Mouse (Mus musculus): Measurements from ENCODE around the gene Ublcp1.

DNA sequence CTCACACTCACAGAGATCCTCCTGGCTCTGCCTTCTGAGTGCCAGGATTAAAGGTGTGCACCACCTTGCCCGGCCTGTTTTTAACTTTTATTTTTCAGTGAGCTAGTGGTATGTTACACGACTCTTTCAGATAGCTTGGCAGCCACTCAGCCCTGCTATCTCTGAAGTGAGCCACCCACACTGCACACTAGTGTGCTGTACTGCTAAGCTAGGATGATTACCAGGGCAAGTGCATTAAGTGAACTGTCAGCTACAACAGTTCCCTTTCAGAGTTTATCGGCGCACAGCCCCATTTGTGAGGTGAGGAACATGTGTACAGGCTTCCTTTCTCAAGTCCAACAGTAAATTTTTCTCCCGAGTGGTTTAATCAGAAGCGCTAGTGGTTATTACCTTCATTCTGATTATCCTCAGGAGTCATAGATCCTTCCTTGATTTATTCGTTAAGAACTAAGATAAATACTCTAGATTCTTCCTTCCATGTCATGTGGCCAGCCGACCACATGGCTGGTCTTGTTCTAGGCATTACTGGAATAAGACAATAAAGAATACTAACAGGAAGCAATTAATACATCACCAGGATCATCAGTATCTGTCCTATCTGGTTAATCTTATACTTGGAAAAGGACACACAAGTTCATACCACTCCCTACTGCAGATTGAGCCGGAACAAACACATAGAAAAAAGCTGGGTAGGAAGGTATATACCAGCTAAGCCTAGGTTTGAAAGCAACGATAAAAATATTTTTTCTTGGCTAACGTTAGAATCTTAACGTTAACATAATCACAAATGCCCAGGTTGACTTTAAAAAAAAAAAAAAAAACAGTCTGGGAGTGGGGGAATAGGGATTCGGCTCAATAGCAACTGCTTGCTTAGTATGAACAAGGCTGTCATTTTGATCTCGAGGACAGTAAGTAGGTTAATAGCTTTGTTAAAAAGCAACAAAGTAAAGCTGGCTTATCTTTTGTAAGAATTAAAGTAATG, 42.0 kb upstream of the Ublcp1 start:
- TF ChIP-seq CTCF (IDR thresholded peaks at IDR 0.05; ENCODE audit: low read depth) (no peak), EP300 (optimal IDR thresholded peaks at IDR 0.05) (no peak)
